Mouse (Mus musculus): ENCODE measurements around the gene Spty2d1. TPM values are rescaled to one million over a fixed set of nuclear protein-coding genes. Genes with fewer than 3 reads are reported as not detected.
"Not testable (repeated sequence)": the region's sequence is repeated elsewhere in the genome, so short reads cannot be mapped to it uniquely, and the experiment has no call there.

The Spty2d1 gene
- polyA plus RNA-seq, 1 experiment: 23.3 TPM

DNA sequence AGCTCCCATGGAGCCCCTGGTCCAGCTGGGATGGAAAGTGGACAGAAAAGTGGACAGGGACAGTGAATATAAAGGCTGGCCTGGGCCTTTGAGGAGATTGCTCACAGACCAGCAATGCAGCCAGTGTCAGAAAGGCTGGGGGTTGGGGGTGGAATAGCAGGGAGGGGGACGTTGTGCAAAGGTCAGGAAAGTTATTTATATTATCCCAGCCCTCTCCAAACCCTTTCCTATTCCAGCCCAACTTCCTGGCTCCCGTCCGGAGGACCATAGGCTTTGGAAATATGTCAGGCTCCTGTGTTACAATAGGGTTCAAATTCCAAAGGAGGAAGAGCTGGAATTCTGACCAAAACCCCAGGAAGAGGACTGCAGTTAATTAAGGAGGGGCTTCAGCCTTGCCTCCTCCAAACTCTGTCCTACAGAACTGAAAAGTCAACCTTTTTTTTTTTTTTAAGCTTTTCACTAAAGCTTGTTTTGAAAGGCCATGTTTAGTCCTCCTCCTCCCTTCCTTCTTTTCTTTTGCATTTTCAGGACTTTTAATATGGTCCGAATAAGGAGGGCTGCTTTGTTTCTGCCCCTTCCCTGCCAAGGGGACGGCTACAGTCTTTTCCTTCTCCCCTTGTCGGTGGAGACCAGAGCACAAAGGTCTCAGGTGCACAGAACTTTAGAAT lies 34.7 kb upstream of the Spty2d1 start:
- TF ChIP-seq CTCF (IDR thresholded peaks at IDR 0.05; ENCODE audit: borderline replicate concordance, insufficient read depth, low read length) (no peak), POLR2A (IDR thresholded peaks at IDR 0.05; ENCODE audit: low read depth, low read length) (no peak)
- Histone ChIP-seq H3K4me1 (ENCODE audit: control insufficient read depth, insufficient read depth, low read length) (0 out of 2 replicates have a peak, but pooled peaks cover 5% of the 10 kb centered on the region), H3K27ac (ENCODE audit: insufficient read depth, low read length) (peak overlapping the region; percentile 50), H3K4me3 (ENCODE audit: insufficient read depth, low read length) (no peak overlapping the region)

- Histone ChIP-seq H3K4me3 (ENCODE audit: insufficient read depth, low read length) (no peak overlapping the region), H3K27ac (ENCODE audit: insufficient read depth, low read length) (no peak overlapping the region), H3K4me1 (ENCODE audit: control insufficient read depth, insufficient read depth, low read length) (0 out of 2 replicates have a peak, but pooled peaks cover 5% of the 10 kb centered on the region)
- TF ChIP-seq POLR2A (IDR thresholded peaks at IDR 0.05; ENCODE audit: low read depth, low read length): no peak
- no peak for TF ChIP-seq CTCF (IDR thresholded peaks at IDR 0.05; ENCODE audit: borderline replicate concordance, insufficient read depth, low read length)
These were observed 33.9 kb upstream of the Spty2d1 start for GRCm38 (mm10) chr7:47042121-47042520.

DNA sequence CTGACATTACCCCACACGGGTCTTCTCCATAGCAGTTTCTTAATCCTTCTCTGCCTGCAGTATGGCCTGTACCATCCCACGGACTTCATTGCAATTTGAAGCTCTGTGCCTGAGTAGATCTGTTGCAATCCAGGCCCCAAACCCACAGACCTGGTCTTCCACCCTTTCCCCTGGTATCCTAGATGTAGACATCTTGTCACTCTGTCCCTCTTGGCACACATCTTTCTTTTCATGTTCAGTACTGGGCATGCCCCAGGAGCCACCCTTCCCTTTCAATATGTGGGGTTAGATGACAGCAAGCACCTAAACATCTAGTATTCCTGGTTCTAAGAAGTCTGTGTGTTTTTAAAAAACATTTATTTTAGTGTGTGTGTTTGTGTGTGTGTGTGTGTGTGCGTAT lies 33.5 kb upstream of the Spty2d1 start:
- no peak for TF ChIP-seq POLR2A (IDR thresholded peaks at IDR 0.05; ENCODE audit: low read depth, low read length)
- TF ChIP-seq CTCF (IDR thresholded peaks at IDR 0.05; ENCODE audit: borderline replicate concordance, insufficient read depth, low read length): no peak
- no peak overlapping the region for H3K27ac ChIP-seq (ENCODE audit: insufficient read depth, low read length)
- no peak overlapping the region for H3K4me3 ChIP-seq (ENCODE audit: insufficient read depth, low read length)
- 0 out of 2 replicates have a peak, but pooled peaks cover 5% of the 10 kb centered on the region for H3K4me1 ChIP-seq (ENCODE audit: control insufficient read depth, insufficient read depth, low read length)

DNA sequence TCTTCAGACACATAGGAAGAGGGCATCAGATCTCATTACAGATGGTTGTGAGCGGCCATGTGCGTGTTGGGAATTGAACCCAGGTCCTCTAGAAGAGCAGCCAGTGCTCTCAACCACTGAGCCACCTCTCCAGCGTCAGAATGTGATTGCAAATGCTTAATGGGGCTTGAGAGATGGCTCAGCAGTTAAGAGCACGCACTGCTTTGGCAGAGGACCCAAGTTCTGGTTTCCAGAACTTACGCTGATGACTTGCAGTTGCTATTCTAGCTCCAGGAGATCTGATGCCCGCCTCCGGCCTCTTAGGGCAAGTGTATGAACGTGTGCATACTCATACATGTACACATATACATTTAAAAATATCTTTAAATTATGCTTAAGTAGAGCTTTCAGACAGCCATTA lies 27.2 kb upstream of the Spty2d1 start:
- H3K4me1 ChIP-seq (ENCODE audit: control insufficient read depth, insufficient read depth, low read length): peaks cover 4% of the 10 kb centered on the region
- H3K27ac ChIP-seq (ENCODE audit: insufficient read depth, low read length): no peak overlapping the region
- TF ChIP-seq CTCF (IDR thresholded peaks at IDR 0.05; ENCODE audit: borderline replicate concordance, insufficient read depth, low read length) (no peak), POLR2A (IDR thresholded peaks at IDR 0.05; ENCODE audit: low read depth, low read length) (no peak)
- H3K4me3 ChIP-seq (ENCODE audit: insufficient read depth, low read length): no peak overlapping the region

GRCm38 (mm10) chr7:47034785-47035384 lies 26.7 kb upstream of the Spty2d1 start:
- TF ChIP-seq POLR2A (IDR thresholded peaks at IDR 0.05; ENCODE audit: low read depth, low read length) (no peak), CTCF (IDR thresholded peaks at IDR 0.05; ENCODE audit: borderline replicate concordance, insufficient read depth, low read length) (no peak)
- H3K4me3 ChIP-seq (ENCODE audit: insufficient read depth, low read length): no peak overlapping the region
- peaks cover 6% of the 10 kb centered on the region for H3K4me1 ChIP-seq (ENCODE audit: control insufficient read depth, insufficient read depth, low read length)
- H3K27ac ChIP-seq (ENCODE audit: insufficient read depth, low read length): no peak overlapping the region

GRCm38 (mm10) chr7:47031371-47031770 lies 23.2 kb upstream of the Spty2d1 start:
- H3K27ac ChIP-seq (ENCODE audit: insufficient read depth, low read length): peak overlapping the region; percentile 94
- TF ChIP-seq CTCF (IDR thresholded peaks at IDR 0.05; ENCODE audit: borderline replicate concordance, insufficient read depth, low read length): no peak
- TF ChIP-seq POLR2A (IDR thresholded peaks at IDR 0.05; ENCODE audit: low read depth, low read length): no peak
- H3K4me1 ChIP-seq (ENCODE audit: control insufficient read depth, insufficient read depth, low read length): peaks cover 6% of the 10 kb centered on the region
- no peak overlapping the region for H3K4me3 ChIP-seq (ENCODE audit: insufficient read depth, low read length)

GRCm38 (mm10) chr7:47030517-47031193 lies 22.4 kb upstream of the Spty2d1 start:
- Histone ChIP-seq H3K4me3 (ENCODE audit: insufficient read depth, low read length) (no peak overlapping the region), H3K4me1 (ENCODE audit: control insufficient read depth, insufficient read depth, low read length) (peaks cover 6% of the 10 kb centered on the region), H3K27ac (ENCODE audit: insufficient read depth, low read length) (peak overlapping the region; percentile 82)
- TF ChIP-seq CTCF (IDR thresholded peaks at IDR 0.05; ENCODE audit: borderline replicate concordance, insufficient read depth, low read length) (no peak), POLR2A (IDR thresholded peaks at IDR 0.05; ENCODE audit: low read depth, low read length) (no peak)

DNA sequence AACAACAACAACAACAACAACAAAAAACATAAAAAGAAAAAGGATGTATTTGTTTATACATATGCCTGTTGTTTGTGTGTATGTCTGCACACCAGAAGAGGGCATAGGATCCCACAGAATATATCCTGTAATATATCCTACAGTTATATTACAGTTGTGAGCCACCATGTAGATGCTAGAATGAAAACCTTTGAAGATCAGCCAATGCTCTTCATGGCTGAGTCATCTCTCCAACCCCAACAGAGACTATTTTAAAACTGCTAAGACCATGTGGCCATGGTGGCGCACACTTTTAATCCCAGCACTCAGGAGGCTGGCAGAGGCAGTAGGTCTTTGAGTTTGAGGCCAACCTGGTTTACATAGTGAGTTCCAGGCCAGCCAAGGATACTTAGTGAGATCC lies 19.3 kb upstream of the Spty2d1 start:
- no peak overlapping the region for H3K27ac ChIP-seq (ENCODE audit: insufficient read depth, low read length)
- H3K4me3 ChIP-seq (ENCODE audit: insufficient read depth, low read length): no peak overlapping the region
- H3K4me1 ChIP-seq (ENCODE audit: control insufficient read depth, insufficient read depth, low read length): peaks cover 8% of the 10 kb centered on the region
- TF ChIP-seq POLR2A (IDR thresholded peaks at IDR 0.05; ENCODE audit: low read depth, low read length) (no peak), CTCF (IDR thresholded peaks at IDR 0.05; ENCODE audit: borderline replicate concordance, insufficient read depth, low read length) (no peak)

- H3K4me3 ChIP-seq (ENCODE audit: insufficient read depth, low read length); H3K4me1 ChIP-seq (ENCODE audit: control insufficient read depth, insufficient read depth, low read length); H3K27ac ChIP-seq (ENCODE audit: insufficient read depth, low read length): not testable (repeated sequence)
These were observed 18.7 kb upstream of the Spty2d1 start for GRCm38 (mm10) chr7:47026899-47027298.

GRCm38 (mm10) chr7:47025429-47025828 lies 17.2 kb upstream of the Spty2d1 start:
- no peak overlapping the region for H3K27ac ChIP-seq (ENCODE audit: insufficient read depth, low read length)
- TF ChIP-seq POLR2A (IDR thresholded peaks at IDR 0.05; ENCODE audit: low read depth, low read length) (no peak), CTCF (IDR thresholded peaks at IDR 0.05; ENCODE audit: borderline replicate concordance, insufficient read depth, low read length) (no peak)
- peaks cover 5% of the 10 kb centered on the region for H3K4me1 ChIP-seq (ENCODE audit: control insufficient read depth, insufficient read depth, low read length)
- H3K4me3 ChIP-seq (ENCODE audit: insufficient read depth, low read length): no peak overlapping the region
